Mouse (Mus musculus): Measurements from ENCODE around the gene Edem1.

Edem1 gene

GRCm38 (mm10) chr6:108875344-108875743, 46.9 kb downstream of the Edem1 start:
- no peak for DNase-seq (ENCODE audit: low read depth, low spot score)

DNA sequence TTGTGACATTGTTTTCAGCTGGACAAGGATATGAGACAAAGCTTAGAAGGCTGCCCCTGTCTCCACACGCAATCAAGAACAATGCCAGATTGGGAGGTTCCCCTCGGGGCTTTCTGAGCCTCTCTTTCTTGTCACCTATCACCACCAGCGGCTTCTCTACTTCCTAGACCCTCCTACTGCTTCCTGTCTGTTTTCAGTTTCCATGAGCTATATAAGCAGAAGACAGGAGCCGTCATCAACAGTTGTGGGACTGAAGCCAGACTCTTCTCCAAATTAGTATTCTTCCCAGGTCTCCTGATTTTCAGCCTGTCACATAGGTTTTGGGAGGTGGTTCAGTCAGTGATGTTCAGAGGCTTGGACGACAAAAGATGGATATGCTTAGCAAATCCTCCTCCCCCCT, 47.6 kb downstream of the Edem1 start:
- DNase-seq (ENCODE audit: low read depth, low spot score): no peak

DNA sequence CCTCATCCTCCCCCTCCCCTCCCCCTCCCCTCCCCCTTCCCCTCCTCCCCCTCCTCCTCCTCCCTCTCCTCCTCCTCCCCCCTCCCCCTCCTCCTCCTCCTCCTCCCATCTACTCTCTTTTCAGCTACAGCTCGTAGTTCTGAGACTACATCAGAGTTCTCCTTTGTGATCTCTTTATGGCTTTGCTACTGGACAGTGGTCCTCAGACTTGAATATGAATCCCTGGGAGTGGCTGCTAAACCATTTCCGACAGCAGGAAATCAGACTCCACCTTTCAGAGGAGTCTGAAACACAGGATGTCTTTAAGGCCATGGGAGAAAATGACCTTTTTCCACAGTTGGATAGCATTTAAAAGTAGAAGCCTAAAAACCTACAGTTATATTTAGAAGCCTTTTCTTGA, 48.0 kb downstream of the Edem1 start:
- no peak for DNase-seq (ENCODE audit: low read depth, low spot score)

DNA sequence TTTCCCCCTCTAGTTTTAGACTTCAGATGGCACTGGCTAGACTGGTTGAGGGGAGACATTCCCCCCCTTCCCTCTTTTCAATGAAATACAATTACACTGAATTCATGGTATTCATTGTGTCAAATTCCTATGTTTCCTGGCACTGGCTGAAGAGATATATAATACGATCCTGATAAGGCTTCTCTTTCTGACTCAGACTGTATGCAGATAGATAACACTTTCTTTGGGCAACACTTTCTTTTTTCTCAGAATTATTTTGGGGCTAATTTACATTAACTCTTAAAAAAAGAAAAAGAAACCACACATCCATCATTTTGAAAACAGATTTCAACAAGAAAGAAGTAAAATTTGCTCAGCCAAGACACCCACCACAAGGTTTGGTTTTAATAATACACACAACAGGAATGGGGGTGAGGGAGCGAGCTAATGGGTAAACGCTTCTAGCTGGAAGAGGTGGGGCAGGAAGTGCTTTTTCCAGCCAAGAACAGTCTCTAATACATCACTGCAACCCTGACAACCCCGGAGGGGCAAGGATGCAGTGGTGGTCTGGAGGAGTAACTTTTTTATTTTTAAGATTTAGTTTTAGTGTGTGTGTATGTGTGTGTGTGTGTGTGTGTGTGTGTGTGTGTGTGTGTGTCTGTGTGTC, 52.0 kb downstream of the Edem1 start:
- no peak for DNase-seq (ENCODE audit: low read depth, low spot score)

DNA sequence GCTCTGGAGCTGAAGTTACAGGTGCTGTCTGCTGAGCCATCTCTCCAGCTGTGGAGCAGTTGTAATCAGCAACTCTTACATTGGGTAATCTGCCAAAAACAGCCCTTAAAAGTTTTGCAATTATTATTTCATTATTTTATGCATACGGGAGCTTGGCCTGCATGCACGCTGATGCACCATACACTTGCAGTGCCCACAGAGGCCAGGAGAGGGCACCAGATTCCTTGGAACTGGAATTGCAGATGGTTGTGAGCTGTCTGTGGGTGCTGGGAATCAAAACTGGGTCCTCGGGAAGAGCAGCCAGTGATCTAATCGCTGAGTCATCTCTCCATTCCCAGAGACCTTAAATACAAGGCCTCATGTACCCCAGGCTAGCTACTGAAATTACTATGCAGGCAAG, 52.6 kb downstream of the Edem1 start:
- DNase-seq (ENCODE audit: low read depth, low spot score): no peak

- DNase-seq (ENCODE audit: low read depth, low spot score): no peak
Observed at GRCm38 (mm10) chr6:108883826-108884225, 55.4 kb downstream of the Edem1 start.

- no peak for DNase-seq (ENCODE audit: low read depth, low spot score)
Observed at GRCm38 (mm10) chr6:108884603-108885002, 56.2 kb downstream of the Edem1 start.

DNA sequence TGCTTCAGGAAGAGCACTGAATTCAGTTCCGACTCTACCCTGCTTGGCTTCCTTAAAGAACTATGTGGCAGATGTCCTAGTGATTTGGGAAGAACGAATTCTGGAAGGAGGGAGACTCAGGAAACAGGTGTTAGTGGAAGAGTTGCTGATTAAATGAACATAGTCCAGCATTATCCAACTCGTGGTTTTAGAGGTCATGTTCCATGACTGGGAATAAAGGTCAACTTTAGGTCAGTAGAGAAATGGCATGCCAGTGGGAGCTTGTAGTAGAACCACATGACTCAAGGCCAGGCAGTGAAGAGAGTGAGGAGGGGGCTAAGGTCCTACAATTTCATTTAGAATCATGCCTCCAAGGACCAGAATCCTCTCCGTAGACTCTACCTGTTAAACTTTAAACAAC, 57.9 kb downstream of the Edem1 start:
- no peak for DNase-seq (ENCODE audit: low read depth, low spot score)

DNA sequence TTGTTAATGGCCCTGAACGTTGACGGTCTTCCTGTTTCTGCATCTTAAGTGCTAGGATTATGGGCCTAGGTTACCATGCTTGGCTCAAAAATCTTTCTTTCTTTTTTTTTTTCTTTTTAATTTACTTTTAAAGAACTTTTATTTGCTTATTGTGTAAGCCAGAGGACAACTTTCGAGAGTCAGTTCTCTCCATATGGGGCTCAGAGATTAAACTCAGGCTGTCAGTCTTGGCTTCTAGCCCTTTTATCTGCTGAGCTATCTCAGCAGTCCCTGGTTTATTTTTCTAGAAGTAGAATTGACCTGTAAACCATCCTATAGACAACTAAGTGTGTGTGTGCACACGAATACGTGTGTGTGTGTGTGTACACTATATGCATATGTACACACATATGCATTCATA, 64.1 kb downstream of the Edem1 start:
- no peak for DNase-seq (ENCODE audit: low read depth, low spot score)

GRCm38 (mm10) chr6:108895129-108895528, 66.7 kb downstream of the Edem1 start:
- no peak for DNase-seq (ENCODE audit: low read depth, low spot score)

- DNase-seq (ENCODE audit: low read depth, low spot score): no peak
Observed at GRCm38 (mm10) chr6:108895976-108896375, 67.5 kb downstream of the Edem1 start.

- no peak for DNase-seq (ENCODE audit: low read depth, low spot score)
Observed at GRCm38 (mm10) chr6:108896525-108897087, 68.2 kb downstream of the Edem1 start.

- DNase-seq (ENCODE audit: low read depth, low spot score): no peak
Observed at GRCm38 (mm10) chr6:108899231-108899630, 70.8 kb downstream of the Edem1 start.

DNA sequence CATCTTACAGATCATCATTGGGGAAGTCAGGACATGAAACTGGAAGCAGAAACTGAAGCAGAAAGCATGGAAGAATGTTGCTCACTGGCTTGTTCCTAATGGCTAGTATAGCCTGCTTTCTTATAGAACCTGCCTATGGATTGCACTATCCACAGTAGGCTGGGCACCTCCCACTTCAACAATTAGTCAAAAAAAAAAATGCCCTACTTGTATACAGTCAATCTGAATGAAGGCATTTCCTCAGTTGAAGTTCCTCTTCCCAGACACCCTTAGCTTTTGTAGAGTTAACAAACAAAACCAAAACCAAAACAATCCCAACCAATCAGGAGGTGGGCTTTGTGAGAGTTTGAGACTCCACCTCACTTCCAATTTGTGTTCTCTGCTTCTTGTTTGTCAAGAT, 73.7 kb downstream of the Edem1 start:
- DNase-seq (ENCODE audit: low read depth, low spot score): no peak

DNA sequence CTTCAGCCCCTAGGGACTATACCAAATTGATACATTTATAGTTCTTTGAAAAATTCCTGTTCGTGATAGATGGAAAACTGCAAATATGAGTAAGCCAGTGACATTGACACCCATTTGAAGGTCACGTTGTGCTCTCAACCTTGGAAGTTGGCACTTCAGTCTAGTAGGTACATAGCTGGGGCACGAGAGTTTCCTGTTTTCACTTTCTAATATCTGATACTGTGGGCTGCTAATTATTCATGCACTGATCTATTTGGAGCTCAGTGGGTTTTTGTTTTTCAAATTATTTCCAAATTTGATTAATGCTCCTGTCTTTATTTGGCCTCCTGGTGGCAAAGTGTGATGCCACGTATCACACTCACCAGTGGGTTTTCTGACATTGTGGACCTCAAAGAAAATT, 74.8 kb downstream of the Edem1 start:
- DNase-seq (ENCODE audit: low read depth, low spot score): no peak

DNA sequence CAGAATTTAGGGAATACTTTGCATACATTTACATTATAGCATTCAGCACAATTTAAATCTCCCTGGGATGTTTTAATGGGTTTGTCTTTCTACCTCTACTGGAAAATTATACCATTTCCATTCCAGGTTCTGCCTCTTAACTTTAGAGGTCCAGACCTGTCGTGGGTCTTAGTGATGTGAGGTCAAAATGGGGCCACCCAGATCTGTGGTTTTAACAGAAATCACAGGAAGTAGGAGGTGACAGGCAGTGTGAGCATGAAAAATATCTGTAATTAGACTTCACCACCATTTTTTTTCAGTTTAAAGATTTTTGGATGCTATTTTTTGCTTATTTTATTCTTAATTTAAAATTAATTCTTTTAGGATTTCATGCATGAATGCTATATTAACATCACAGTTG, 78.1 kb downstream of the Edem1 start:
- no peak for DNase-seq (ENCODE audit: low read depth, low spot score)
